Mouse (Mus musculus): Measurements from ENCODE around the gene Tmem138. TPM values are rescaled to one million over a fixed set of nuclear protein-coding genes. Genes with fewer than 3 reads are reported as not detected.

Gene Tmem138
- total RNA-seq (2021) = 1 to 10 TPM; 3.2 to 4.4 TPM
- long read RNA-seq, experiment 1, partial matches to known transcripts = 0 of 11 reads
- long read RNA-seq, experiment 1, other reads (novel, unspliced or antisense) = 0 of 11 reads
- long read RNA-seq, experiment 2, partial matches to known transcripts = 0 of 4 reads
- long read RNA-seq, experiment 2, other reads (novel, unspliced or antisense) = 0 of 4 reads

- intact Hi-C loops (cut with DNase I) = loop anchor here (2.0 kb wide), 1 partner anchor 14 kb away; no protein-coding TSS in a partner anchor
These were observed at the start of gene Tmem138, which contains the start of gene Cyb561a3 for GRCm38 (mm10) chr19:10576690-10577561. Gene Tmem138 (minus strand): TSS chr19:10577362. Gene Cyb561a3 (plus strand): TSS chr19:10577172.

GRCm38 (mm10) chr19:10608573-10609240, 31.5 kb upstream of the Tmem138 start:
- intact Hi-C loops (cut with DNase I) = loop anchor here (5.0 kb wide), 1 partner anchor 81 kb away; the partner anchor contains the start of genes Cpsf7 and Sdhaf2
- DNase-seq = no peak

More at GRCm38 (mm10) chr19:10576690-10577561, at the start of gene Tmem138, which contains the start of gene Cyb561a3:
- peak; percentile 89 to 93 for DNase-seq

GRCm38 (mm10) chr19:10605901-10606622, 28.9 kb upstream of the Tmem138 start:
- intact Hi-C loops (cut with DNase I) = loop anchor here (1.0 to 5.0 kb wide), 2 partner anchors 51 to 79 kb away; partner anchors contain the start of genes Cpsf7 and Sdhaf2
- peak in 1 of 2 experiments; percentile 10 for DNase-seq

- peak; percentile 98 to 99 for DNase-seq
- intact Hi-C loops (cut with DNase I) = loop anchor here (5.0 kb wide), 1 partner anchor 78 kb away; the partner anchor contains the start of genes Cpsf7 and Sdhaf2
These were observed 28.2 kb upstream of the Tmem138 start, which contains the start of the genes Ddb1 and Tkfc for GRCm38 (mm10) chr19:10605293-10605900. Gene Ddb1 (plus strand): TSS chr19:10605327. Gene Tkfc (minus strand): TSS chr19:10605654.

- DNase-seq = no peak
- intact Hi-C loops (cut with DNase I) = loop anchor here (5.0 kb wide), 1 partner anchor 272 kb away; no protein-coding TSS in a partner anchor
These were observed 27.4 kb upstream of the Tmem138 start for GRCm38 (mm10) chr19:10604534-10604933.

- peak in 1 of 2 experiments; percentile 12 for DNase-seq
- intact Hi-C loops (cut with DNase I) = loop anchor here (5.0 kb wide), 1 partner anchor 272 kb away; no protein-coding TSS in a partner anchor
These were observed 26.7 kb upstream of the Tmem138 start for GRCm38 (mm10) chr19:10603660-10604523.

GRCm38 (mm10) chr19:10602787-10603186, 25.6 kb upstream of the Tmem138 start:
- DNase-seq = peak; percentile 91 to 93
- intact Hi-C loops (cut with DNase I) = loop anchor here (5.0 kb wide), 1 partner anchor 270 kb away; no protein-coding TSS in a partner anchor

GRCm38 (mm10) chr19:10602247-10602769, 25.1 kb upstream of the Tmem138 start:
- intact Hi-C loops (cut with DNase I) = loop anchor here (5.0 kb wide), 1 partner anchor 270 kb away; no protein-coding TSS in a partner anchor
- no peak for DNase-seq

GRCm38 (mm10) chr19:10599648-10600047, 22.5 kb upstream of the Tmem138 start:
- no peak for DNase-seq
- intact Hi-C loops (cut with DNase I) = loop anchor here (5.0 kb wide), 1 partner anchor 267 kb away; no protein-coding TSS in a partner anchor

GRCm38 (mm10) chr19:10598188-10598587, 21.0 kb upstream of the Tmem138 start:
- peak in 1 of 2 experiments; percentile 14 for DNase-seq
- intact Hi-C loops (cut with DNase I) = no loop called here

- DNase-seq = no peak
- intact Hi-C loops (cut with DNase I) = no loop called here
These were observed 14.7 kb upstream of the Tmem138 start for GRCm38 (mm10) chr19:10591659-10592377.

GRCm38 (mm10) chr19:10590301-10590700, 13.1 kb upstream of the Tmem138 start:
- intact Hi-C loops (cut with DNase I) = no loop called here
- no peak for DNase-seq

- no peak for DNase-seq
- intact Hi-C loops (cut with DNase I) = no loop called here
These were observed 12.1 kb upstream of the Tmem138 start for GRCm38 (mm10) chr19:10589127-10589857.

- intact Hi-C loops (cut with DNase I) = no loop called here
- DNase-seq = no peak
These were observed 10.1 kb upstream of the Tmem138 start for GRCm38 (mm10) chr19:10587231-10587630.

GRCm38 (mm10) chr19:10585112-10585511, 8.0 kb upstream of the Tmem138 start:
- no peak for DNase-seq
- intact Hi-C loops (cut with DNase I) = no loop called here

- intact Hi-C loops (cut with DNase I) = no loop called here
- DNase-seq = peak in 1 of 2 experiments; percentile 15
These were observed 6.5 kb upstream of the Tmem138 start for GRCm38 (mm10) chr19:10583550-10584146.
